Mouse (Mus musculus) spleen, adult 18-20 months (tissue): ENCODE results near the gene Tex14.
A peak's percentile ranks its signal among the peaks of the same experiment; 100 is the strongest.
"Not testable (repeated sequence)": the region's sequence is repeated elsewhere in the genome, so short reads cannot be mapped to it uniquely, and the experiment has no call there.

Source experiments
- DNase-seq, 2 experiments: peaks; one replicate each; pipeline ENCODE4 v3.0.0; 2022; ENCODE audit warnings: mixed read lengths in 2 of 2

Gene Tex14

DNA sequence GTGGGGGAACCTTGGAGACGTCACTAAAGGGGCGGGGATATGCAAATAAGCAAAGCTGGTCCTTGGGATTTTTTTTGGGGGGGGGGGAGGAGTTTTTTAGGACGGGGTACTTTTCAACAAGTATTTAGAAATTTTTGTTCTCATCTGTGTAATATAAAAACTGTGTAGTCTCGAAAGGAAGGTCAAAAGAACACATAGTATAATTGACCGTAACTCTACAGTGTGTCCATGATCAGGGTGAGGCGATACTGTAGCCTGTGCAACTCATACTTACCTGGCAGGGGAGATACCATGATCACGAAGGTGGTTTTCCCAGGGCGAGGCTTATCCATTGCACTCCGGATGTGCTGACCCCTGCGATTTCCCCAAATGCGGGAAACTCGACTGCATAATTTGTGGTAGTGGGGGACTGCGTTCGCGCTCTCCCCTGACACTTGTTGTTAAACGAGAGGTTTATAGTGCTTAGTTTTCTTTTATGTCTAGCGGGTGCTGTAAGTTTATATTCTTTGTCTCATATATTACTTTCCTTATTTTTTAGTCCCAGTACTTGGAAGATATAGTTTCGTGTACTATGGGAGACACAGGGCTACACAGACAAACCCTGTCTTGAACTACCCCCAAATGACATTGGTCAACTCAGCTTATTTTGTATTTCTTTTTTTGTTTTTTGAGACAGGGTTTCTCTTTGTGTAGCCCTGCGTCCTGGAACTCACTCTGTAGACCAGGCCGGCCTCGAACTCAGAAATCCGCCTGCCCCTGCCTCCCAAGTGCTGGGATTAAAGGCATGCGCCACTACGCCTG lies 21.8 kb downstream of the Tex14 start:
- peak; percentile 64 to 80 for DNase-seq

DNA sequence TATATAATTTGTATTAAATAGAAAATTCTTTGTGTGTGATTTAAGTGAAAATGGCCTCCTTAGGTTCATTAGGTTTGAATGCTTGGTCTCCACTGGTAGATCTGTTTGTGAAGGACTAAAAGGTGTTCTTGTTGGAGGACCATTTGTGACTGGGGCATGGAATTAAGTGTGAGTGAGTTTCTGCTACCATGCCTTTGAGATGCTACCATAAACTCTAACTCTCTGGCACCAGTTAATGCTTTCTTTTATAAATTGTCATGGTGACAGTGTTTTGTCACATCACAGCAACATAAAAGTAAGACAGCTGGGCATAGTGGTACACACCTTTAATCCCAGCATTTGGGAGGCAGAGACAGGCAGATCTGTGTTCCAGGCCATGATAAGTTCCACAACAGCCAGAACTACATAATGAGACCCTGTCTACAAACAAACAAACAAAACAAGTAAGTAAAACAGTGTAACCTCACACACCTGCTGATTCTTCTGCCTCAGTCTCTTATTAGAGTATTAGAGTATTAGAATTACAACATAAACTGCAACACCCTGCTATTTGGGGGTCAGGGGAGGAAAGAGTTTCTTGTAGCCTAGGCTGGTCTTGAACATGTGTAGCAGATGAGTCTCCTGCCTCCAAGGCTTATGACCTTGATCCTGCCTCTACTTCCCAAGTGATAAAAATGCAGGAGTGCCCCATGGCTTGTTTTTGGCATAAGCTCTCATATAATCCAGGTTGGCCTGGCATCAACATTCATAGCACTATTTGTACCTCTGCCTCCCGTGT lies 22.6 kb downstream of the Tex14 start:
- DNase-seq, result no peak

DNA sequence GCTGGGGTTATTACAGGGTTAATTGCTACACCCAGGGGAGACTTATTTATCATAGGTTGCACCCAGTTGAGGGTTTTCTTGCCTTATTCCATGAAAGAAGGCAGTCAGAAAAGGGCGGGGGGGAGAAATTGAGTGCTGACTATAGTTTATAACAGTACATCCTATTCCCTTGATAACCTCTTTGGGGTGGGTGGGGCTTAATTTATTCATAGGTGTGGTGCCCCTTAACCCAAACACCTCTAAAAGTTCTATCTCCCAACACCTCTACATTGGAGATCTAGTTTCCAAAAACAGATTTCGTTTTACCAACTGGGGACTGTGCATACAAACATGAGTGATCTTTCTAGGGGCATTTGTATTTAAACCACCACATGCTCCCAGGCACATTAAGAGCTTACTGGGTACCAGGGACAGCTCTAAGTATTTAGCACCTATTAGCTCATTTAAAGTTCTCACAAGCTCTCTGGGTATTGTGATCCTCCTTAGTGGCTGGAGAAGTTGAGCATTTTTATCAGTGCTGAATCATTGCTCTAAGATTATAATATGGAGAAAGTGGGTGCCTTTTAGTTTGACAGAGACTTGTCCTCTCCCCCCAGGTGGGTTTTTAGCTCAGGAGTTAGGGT lies 23.3 kb downstream of the Tex14 start:
- DNase-seq, result no peak

DNA sequence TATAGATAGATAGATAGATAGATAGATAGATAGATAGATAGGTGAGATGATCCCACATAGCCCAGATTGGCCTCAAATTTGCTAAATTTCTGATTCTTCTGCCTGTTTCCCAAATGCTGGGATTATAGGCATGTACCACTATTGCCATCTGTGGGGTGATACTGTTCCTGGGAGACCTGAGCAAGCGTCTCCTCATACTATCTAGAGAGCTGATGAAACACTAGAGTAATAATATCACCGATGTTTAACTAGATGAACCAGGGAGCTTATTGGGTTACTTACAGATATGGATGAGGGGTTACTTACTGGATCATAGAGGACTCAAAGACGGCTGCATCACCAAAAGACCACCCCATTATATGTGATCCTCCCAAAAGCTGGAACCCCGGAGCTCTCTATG lies 24.5 kb downstream of the Tex14 start:
- no peak for DNase-seq

DNA sequence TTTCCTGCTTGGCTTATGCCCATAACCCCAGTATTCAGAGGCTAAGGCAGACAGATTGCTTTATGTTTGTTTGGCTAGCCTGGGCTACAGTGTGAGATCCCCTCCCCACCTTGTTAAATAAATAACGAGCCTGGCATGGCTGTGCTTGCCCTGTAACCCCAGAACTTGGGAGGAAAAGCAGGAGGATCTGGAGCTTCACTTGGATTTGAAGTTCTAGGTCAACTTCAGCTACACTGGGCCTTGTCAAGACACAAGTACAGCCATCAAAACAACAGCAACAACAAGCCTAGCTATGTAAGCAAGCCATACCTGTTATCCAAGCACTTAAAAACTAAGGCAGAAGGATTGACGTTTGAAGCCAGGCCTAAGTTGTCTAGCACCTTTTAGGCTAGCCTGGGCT lies 25.5 kb downstream of the Tex14 start:
- no peak for DNase-seq

DNA sequence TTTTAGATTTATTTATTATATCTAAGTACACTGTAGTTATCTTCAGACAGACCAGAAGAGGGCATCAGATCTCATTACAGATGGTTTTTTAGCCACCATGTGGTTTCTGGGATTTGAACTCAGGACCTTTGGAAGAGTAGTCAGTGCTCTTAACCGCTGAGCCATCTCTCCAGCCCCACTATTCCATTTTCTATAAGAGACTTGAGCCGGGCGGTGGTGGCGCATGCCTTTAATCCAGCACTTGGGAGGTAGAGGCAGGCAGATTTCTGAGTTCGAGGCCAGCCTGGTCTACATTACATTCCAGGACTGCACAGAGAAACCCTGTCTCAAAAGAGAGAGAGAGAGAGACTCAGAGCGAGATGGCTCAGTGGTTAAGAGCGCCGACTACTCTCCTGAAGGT lies 26.9 kb downstream of the Tex14 start:
- not testable (repeated sequence) for DNase-seq

DNA sequence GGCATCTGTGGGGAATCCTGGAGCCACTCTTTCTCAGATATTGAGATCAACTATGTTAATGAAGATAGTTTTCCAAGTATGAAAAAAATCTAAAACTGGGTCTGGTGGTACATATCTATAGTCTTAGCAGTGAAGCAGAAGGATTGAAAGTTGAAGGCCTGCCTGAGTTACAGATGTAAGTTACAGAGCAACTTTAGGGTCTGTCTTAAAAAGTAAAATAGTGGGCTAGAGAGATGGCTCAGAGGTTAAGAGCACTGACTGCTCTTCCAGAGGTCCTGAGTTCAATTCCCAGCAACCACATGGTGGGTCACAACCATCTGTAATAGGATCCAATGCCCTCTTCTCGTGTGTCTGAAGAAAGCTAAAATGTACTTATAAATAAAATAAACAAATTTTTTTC lies 27.6 kb downstream of the Tex14 start:
- no peak for DNase-seq

DNA sequence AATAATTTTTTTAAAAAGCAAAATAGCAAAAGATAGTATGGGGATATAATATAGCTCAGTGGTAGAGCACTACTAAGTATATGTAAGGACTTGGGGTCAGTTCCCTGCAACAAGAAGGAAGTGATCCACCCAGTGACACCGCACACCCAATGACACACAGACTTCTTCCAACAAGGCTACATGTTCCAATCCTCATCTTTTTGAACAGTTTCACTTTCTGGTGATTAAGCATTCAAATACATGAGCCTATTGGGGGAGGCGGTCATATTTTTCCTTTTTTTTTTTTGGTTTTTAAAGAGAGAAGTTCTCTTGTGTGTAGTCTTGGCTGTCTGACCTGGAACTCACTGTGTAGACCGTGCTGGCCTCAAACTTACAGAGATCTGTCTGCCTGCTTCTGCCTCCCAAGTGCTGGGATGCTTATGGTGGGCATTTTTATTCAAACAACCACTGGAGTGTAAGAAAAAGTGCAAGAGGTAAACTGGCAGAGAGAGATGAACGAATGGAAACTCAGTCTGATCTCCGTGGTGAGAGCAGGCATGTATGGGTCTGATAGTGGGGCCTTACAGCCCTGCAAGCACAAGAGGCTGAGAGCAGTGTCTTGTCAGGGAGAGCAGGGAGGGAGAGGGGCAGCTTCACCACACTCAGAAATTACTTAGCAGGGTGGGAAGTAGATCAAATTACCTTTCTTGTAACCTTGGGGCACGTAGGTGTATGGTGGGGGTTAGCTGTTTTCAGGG lies 28.2 kb downstream of the Tex14 start:
- no peak for DNase-seq

DNA sequence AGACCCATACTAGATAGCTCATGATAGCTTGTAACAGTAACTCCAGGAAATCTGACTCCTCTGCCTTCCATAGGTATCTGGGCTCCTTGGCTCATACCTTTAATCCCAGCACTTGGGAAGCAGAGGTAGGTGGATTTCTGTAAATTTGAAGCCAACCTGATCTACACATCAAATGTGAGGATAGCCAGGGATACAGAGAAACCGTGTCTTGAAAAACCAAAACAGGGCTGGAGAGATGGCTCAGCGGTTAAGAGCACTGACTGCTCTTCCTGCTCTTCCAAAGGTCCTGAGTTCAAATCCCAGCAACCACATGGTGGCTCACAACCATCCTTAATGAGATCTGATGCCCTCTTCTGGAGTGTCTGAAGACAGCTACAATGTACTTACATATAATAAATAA lies 30.2 kb downstream of the Tex14 start:
- not testable (repeated sequence) for DNase-seq

DNA sequence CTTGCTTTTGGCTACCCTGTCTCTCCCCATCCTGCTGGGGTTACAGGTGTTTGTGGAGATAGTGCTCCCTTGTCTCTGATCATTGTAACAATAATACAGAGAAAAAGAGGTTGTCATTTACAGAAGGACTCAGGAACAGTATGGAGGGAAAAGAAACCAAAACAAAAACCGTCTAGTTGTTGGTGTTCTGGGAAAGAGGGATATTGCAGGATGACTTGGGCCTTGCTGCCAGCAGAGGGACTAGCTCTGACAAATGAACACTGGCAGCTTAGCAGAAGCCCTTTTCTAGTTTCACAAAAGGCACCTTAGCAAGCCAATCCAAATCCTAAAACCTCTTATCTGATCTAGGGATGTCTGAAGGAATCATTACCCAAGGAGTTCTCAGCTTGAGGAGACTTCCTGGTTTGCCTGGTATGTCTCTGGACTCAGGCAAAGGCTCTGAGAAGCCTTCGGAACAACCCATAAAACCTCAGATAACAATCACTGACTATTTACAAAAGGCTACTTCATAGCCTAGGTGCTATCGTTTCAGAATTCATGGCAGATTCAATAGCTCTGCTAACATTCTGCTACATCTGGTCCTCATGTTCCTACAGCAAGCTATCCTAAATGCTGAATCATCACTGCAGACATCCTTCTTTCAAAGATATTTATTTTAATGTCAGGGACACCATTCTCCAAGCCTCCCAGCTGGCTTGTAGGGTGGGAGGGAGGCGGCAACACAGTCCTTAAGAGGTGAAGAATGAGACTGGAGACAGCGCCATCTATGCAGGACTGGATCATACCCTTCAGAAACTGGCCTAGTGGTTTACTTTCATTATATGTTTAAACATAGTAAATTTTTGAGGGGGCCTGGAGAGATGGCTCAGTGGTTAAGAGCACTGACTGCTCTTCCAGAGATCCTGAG lies 31.7 kb downstream of the Tex14 start:
- DNase-seq, result no peak

DNA sequence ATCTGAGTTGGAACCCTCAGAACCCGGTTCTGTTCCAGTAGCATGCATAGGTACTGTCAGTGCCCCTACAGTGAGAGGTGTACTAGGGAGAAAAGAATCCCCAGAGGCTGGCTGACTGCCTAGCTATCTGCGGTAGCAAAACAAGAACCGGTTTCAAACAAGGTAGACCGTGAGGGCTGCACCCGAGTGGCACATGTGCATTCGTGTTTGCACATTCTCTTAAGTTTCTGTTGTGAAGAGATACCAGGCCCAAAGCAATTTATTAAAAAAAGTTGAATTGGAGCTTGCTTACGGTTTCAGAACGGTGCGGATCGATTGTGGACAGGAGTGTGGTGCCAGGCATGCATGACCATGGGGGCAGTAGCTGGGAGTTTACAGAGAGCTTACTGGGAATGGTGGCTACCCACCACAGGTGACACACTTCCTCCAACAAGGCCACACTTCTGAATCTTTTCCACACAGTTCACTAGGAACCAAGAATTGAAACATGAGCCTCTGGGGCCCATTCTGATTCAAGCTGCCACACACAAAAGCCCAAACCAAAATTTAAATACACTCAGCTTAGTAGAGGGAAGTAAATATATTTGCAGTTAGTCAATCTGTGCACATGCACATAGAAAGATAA lies 35.0 kb downstream of the Tex14 start:
- DNase-seq, result no peak

DNA sequence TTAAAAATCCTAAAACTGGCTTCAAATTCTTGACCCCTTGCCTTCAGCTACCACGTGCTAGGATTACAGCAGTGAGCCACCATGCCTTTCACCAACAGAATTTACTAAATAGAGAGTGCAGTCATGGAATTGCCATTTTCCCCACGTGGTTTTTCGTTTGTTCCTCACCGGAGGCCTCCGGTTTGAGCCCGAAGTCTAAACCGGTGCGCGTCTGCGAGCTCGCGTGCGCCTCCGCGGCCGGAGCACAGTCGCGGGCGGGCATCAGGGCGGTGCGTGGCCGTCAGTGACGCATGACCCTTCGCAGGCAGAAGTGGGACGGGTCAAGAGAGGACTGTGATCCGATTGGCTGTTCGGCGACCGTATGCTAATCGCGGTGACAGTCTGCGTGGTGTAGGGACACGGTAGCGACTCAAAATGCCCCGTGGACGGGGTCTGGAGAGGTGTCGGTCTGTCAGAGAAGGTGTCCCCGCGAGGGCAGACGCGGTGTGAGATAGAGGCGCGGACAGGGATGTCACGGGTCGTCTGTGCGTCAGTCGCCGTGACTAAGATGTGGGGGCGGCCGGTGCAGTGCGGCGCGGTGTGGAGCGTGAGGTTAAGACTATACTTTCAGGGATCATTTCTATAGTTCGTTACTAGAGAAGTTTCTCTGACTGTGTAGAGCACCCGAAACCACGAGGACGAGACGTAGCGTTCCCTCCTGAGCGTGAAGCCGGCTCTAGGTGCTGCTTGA lies 37.9 kb downstream of the Tex14 start:
- peak; percentile 77 to 78 for DNase-seq

DNA sequence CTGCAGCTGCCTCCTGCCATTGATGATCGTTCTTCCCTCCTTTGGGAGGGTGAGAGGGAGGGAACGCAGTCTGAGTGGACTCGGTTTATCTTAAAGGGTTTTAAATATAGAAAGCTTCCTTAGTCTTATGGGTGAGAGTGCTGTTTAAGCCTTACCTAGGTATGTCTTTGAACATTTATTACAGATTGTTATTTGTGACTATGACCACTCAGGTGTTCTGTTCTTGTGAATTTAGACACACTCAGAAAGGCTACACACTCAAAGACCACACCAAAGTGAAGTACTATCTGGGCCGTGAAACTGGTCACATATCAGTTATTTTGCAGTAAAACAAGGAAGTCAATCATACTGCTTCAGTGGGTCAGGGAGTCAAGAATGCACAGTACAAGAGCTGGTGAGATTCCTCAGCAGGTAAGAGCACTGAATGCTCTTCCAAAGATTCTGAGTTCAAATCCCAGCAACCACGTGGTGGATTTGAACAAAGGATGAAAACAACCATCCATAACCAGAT lies 38.6 kb downstream of the Tex14 start:
- DNase-seq, result no peak

DNA sequence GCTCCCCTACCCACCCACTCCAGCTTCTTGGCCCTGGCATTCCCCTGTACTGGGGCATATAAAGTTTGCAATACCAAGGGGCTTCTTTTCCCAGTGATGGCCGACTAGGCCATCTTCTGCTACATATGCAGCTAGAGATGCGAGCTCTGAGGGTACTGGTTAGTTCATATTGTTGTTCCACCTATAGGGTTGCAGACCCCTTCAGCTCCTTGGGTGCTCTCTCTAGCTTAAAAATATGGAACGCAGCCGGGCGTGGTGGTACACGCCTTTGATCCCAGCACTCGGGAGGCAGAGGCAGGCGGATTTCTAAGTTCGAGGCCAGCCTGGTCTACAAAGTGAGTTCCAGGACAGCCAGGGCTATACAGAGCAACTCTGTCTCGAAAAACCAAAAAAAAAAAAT lies 39.2 kb downstream of the Tex14 start:
- DNase-seq, result not testable (repeated sequence)

DNA sequence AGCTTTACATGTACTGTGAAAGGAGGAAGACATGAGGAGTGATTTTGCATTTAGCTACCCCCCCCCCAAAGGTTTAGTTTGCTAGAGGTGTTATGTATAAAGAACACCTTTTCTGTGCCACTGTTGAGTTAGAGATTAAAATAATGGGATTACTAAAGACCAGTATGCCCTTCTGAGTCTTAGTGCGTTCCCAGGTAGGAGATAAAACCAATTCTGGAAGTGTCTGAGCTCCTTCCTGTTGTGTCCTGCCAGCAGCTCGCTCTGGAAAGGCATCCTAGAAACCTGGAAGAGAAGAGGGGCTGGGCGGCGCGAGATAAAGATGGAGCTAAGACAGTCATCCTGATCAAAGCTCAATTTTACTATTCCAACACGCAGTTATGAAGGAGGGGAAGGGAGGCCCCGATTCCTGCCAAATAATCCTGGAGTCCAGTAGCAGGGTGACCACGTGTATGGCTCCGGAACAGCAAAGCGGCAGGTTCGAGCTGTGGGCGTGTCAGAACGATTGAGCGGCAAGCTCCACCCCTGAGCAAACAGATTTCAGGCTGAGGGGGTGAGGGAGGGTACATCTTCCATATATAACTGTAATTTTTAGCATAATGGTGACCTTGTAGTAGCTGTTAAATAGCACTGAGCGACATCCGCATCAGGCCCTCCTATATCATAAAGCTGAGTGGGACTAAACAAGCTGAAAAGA lies 40.0 kb downstream of the Tex14 start:
- DNase-seq, result no peak

DNA sequence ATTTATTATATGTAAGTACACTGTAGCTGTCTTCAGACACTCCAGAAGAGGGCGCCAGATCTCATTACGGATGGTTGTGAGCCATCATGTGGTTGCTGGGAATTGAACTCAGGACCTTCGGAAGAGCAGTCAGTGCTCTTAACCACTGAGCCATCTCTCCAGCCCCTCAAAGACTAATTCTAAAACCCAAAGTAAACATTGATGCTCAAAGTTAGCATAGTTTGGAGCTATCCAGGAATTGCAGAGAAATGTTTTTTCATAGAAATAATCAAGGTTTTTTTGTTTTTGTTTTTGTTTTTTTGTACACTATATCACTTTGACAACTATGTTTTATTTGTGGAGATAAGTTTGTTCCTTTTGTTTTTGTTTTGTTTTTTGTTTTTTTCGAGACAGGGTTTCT lies 40.7 kb downstream of the Tex14 start:
- not testable (repeated sequence) for DNase-seq

DNA sequence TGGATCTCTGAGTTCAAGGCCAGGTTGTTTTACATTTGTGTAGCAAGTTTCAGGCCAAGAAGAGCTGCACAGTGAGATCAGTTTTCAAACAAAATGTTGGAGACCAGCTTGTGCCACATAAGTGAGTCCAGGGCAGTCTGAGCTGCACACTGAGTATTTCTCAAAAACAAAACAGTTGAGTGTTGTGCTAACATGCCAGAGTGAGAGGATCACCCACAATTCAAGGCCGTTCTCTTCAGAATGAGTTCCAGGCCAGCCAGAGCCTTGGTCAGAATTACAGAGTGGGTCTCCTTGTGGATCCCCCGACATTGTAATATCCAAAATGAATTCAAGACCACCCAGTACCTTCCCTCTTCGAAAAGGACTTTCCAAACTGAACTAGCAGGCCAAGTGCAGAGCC lies 41.3 kb downstream of the Tex14 start:
- no peak for DNase-seq

DNA sequence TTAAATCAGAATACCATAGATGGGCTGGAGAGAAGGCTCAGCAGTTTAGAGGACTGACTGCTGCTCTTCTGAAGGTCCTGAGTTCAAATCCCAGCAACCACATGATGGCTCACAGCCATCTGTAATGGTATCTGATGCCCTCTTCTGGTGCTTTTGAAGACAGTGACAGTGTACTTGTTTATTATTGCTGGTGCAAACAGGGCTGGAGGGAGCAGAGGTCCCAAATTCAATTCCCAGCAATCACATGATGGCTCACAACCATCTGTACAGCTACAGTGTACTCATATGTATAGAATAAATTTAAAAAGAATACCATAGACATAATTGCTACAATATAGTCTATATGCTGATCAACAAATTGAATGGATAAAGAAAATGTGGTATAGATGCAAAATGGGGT lies 42.6 kb downstream of the Tex14 start:
- no peak for DNase-seq

DNA sequence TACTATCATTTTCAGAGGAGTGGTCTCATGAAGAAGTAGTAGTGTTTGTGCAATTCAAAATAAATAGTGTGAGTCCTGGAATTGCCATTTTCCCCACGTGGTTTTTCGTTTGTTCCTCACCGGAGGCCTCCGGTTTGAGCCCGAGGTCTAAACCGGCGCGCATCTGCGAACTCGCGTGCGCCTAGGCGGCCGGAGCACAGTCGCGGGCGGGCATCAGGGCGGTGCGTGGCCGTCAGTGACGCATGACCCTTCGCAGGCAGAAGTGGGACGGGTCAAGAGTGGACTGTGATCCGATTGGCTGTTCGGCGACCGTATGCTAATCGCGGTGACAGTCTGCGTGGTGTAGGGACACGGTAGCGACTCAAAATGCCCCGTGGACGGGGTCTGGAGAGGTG lies 43.2 kb downstream of the Tex14 start:
- peak; percentile 87 to 93 for DNase-seq
